Mouse (Mus musculus) 416B (cell line): Measurements from ENCODE around the gene Gcfc2.

Source experiments
- DNase-seq: peaks from one replicate; pipeline ENCODE4 v3.0.0; 2011; ENCODE audit warnings: low read depth

Gene Gcfc2

GRCm38 (mm10) chr6:81923523-81924142 lies at the start of gene Gcfc2:
TSS of gene Gcfc2 (plus strand) at chr6:81923669.
- DNase-seq, result peak; percentile 77

GRCm38 (mm10) chr6:81895678-81896230 lies 27.7 kb upstream of the Gcfc2 start:
- peak; percentile 24 for DNase-seq

- no peak for DNase-seq
Observed at GRCm38 (mm10) chr6:81910302-81910855, 13.1 kb upstream of the Gcfc2 start.

GRCm38 (mm10) chr6:81911244-81911643 lies 12.2 kb upstream of the Gcfc2 start:
- no peak for DNase-seq

- no peak for DNase-seq
Observed at GRCm38 (mm10) chr6:81911713-81912112, 11.8 kb upstream of the Gcfc2 start.

GRCm38 (mm10) chr6:81912177-81912576 lies 11.3 kb upstream of the Gcfc2 start:
- no peak for DNase-seq

GRCm38 (mm10) chr6:81924304-81924703 lies 835 bp downstream of the Gcfc2 start:
- peak; percentile 6 for DNase-seq

- DNase-seq, result no peak
Observed at GRCm38 (mm10) chr6:81929402-81929801, 5.9 kb downstream of the Gcfc2 start.

GRCm38 (mm10) chr6:81933281-81933680 lies 9.8 kb downstream of the Gcfc2 start:
- no peak for DNase-seq

GRCm38 (mm10) chr6:81941718-81942117 lies 18.2 kb downstream of the Gcfc2 start:
- no peak for DNase-seq

- DNase-seq, result peak; percentile 89
Observed at GRCm38 (mm10) chr6:81943281-81943680, 19.8 kb downstream of the Gcfc2 start.

- DNase-seq, result no peak
Observed at GRCm38 (mm10) chr6:81944432-81944831, 21.0 kb downstream of the Gcfc2 start.

GRCm38 (mm10) chr6:81946906-81947305 lies 23.4 kb downstream of the Gcfc2 start:
- no peak for DNase-seq

GRCm38 (mm10) chr6:81955133-81955532 lies 31.7 kb downstream of the Gcfc2 start:
- DNase-seq, result no peak

GRCm38 (mm10) chr6:81956399-81956798 lies 32.9 kb downstream of the Gcfc2 start:
- peak; percentile 11 for DNase-seq

- peak; percentile 44 for DNase-seq
Observed at GRCm38 (mm10) chr6:81957992-81958391, 34.5 kb downstream of the Gcfc2 start.

GRCm38 (mm10) chr6:81959866-81960265 lies 36.4 kb downstream of the Gcfc2 start:
- no peak for DNase-seq

GRCm38 (mm10) chr6:81960284-81960683 lies 36.8 kb downstream of the Gcfc2 start:
- DNase-seq, result no peak

GRCm38 (mm10) chr6:81965296-81966067 lies 42.0 kb downstream of the Gcfc2 start, which contains the start of gene Mrpl19:
TSS of gene Mrpl19 (minus strand) at chr6:81965958.
- DNase-seq, result peak; percentile 88

- DNase-seq, result no peak
Observed at GRCm38 (mm10) chr6:81966068-81966544, 42.6 kb downstream of the Gcfc2 start.

GRCm38 (mm10) chr6:81971196-81971595 lies 47.7 kb downstream of the Gcfc2 start:
- DNase-seq, result no peak

- DNase-seq, result no peak
Observed at GRCm38 (mm10) chr6:81972595-81972994, 49.1 kb downstream of the Gcfc2 start.
